Mouse (Mus musculus) cerebellum, adult 18-20 months (tissue): ENCODE data around the gene Fam83e.

ENCODE experiments used
- DNase-seq, 2 experiments: peaks; one replicate each; pipeline ENCODE4 v3.0.0; 2021

Fam83e gene

GRCm38 (mm10) chr7:45702316-45702715 lies 18.7 kb upstream of the Fam83e start:
- DNase-seq: peak in 1 of 2 experiments; percentile 21

GRCm38 (mm10) chr7:45702809-45703520 lies 18.0 kb upstream of the Fam83e start:
- peak in 1 of 2 experiments; percentile 23 for DNase-seq

- no peak for DNase-seq
Measured at GRCm38 (mm10) chr7:45703521-45704033, 17.4 kb upstream of the Fam83e start.

- peak; percentile 71 to 74 for DNase-seq
Measured at GRCm38 (mm10) chr7:45704046-45704559, 16.9 kb upstream of the Fam83e start.

- peak; percentile 97 to 100 for DNase-seq
Measured at GRCm38 (mm10) chr7:45704730-45705442, 16.1 kb upstream of the Fam83e start, which contains the start of gene Dbp. Gene Dbp, plus strand, starts transcription at chr7:45705088.

GRCm38 (mm10) chr7:45705443-45705864 lies 15.6 kb upstream of the Fam83e start:
- DNase-seq: no peak

GRCm38 (mm10) chr7:45705873-45706281 lies 15.1 kb upstream of the Fam83e start:
- peak; percentile 70 to 74 for DNase-seq

- peak; percentile 80 to 89 for DNase-seq
Measured at GRCm38 (mm10) chr7:45706721-45707241, 14.2 kb upstream of the Fam83e start.

- peak; percentile 95 to 96 for DNase-seq
Measured at GRCm38 (mm10) chr7:45707375-45707967, 13.5 kb upstream of the Fam83e start.

- DNase-seq: peak in 1 of 2 experiments; percentile 43
Measured at GRCm38 (mm10) chr7:45708221-45708761, 12.7 kb upstream of the Fam83e start.

- peak in 1 of 2 experiments; percentile 23 for DNase-seq
Measured at GRCm38 (mm10) chr7:45709036-45709435, 12.0 kb upstream of the Fam83e start.

- DNase-seq: peak in 1 of 2 experiments; percentile 22
Measured at GRCm38 (mm10) chr7:45709677-45710355, 11.2 kb upstream of the Fam83e start.

GRCm38 (mm10) chr7:45710477-45711191 lies 10.4 kb upstream of the Fam83e start:
- DNase-seq: peak in 1 of 2 experiments; percentile 17

GRCm38 (mm10) chr7:45711316-45712021 lies 9.5 kb upstream of the Fam83e start:
- peak in 1 of 2 experiments; percentile 17 for DNase-seq

- peak in 1 of 2 experiments; percentile 29 for DNase-seq
Measured at GRCm38 (mm10) chr7:45712022-45712757, 8.8 kb upstream of the Fam83e start.

- peak in 1 of 2 experiments; percentile 30 for DNase-seq
Measured at GRCm38 (mm10) chr7:45713396-45713795, 7.6 kb upstream of the Fam83e start.

- DNase-seq: peak in 1 of 2 experiments; percentile 10
Measured at GRCm38 (mm10) chr7:45713881-45714520, 7.0 kb upstream of the Fam83e start.

- no peak for DNase-seq
Measured at GRCm38 (mm10) chr7:45714630-45715089, 6.4 kb upstream of the Fam83e start.
